Mouse (Mus musculus) forebrain, embryonic 16.5 days (tissue): ENCODE data around the gene Eif3j1. TPM values are rescaled to one million over a fixed set of nuclear protein-coding genes. Genes with fewer than 3 reads are reported as not detected.
"Not testable (repeated sequence)": the region's sequence is repeated elsewhere in the genome, so short reads cannot be mapped to it uniquely, and the experiment has no call there.

Experiments used
- ATAC-seq: fragments of 200-750 bp; cut with Nextera tagmentation; 2 replicates; pipeline ENCODE4 v1.8.0; 2017; ENCODE audit warnings: mild to moderate bottlenecking, moderate library complexity
- H3K27ac ChIP-seq: fragments of 300-500 bp; sonication (generic); 2 replicates; pipeline ENCODE4 v1.5.1; 2014; ENCODE audit warnings: low read length, control low read depth
- H3K27me3 ChIP-seq: fragments of 300-500 bp; sonication (generic); replicated peaks from 2 replicates; pipeline ENCODE4 v1.6.1; 2014; ENCODE audit warnings: low read length; ENCODE audit not compliant: control insufficient read depth, insufficient read depth
- H3K36me3 ChIP-seq: fragments of 300-500 bp; sonication (generic); 2 replicates; pipeline ENCODE4 v1.6.1; 2014; ENCODE audit not compliant: control insufficient read depth, insufficient read depth
- H3K4me1 ChIP-seq: fragments of 300-500 bp; sonication (generic); replicated peaks from 2 replicates; pipeline ENCODE4 v1.6.1; 2014; ENCODE audit warnings: low read length; ENCODE audit not compliant: control insufficient read depth, insufficient read depth
- H3K4me2 ChIP-seq: fragments of 300-500 bp; sonication (generic); 2 replicates; pipeline ENCODE4 v1.6.1; 2014; ENCODE audit warnings: mild to moderate bottlenecking, low read length, control low read depth
- H3K4me3 ChIP-seq: fragments of 300-500 bp; sonication (generic); replicated peaks from 2 replicates; pipeline ENCODE4 v1.5.1; 2014; ENCODE audit warnings: mild to moderate bottlenecking, low read length, control low read depth
- H3K9ac ChIP-seq: fragments of 300-500 bp; sonication (generic); replicated peaks from 2 replicates; pipeline ENCODE4 v1.6.1; 2014; ENCODE audit warnings: low read depth, low read length, control low read depth
- H3K9me3 ChIP-seq: fragments of 300-500 bp; sonication (generic); 2 replicates; pipeline ENCODE4 v1.6.1; 2016; ENCODE audit warnings: low read length; ENCODE audit not compliant: control insufficient read depth
- WGBS: fragments of 180-500 bp; shearing (Covaris S2); extraction: QIAGEN DNeasy Blood & Tissue Kit; methylation state at CpG from one replicate; pipeline ENCODE4 v1.1.7; 2014; 5-methylcytosine and 5-hydroxymethylcytosine counted together
- polyA plus RNA-seq: library from polyadenylated mRNA; unstranded; fragments of >200 nt; fragmentation: Nextera tagmentation; extraction: Ambion mirVana; gene quantifications from 2 replicates; pipeline ENCODE4 v1.2.1, GENCODE M21; 2015

Gene Eif3j1
- polyA plus RNA-seq = 9.9 and 11.0 TPM in 2 replicates

DNA sequence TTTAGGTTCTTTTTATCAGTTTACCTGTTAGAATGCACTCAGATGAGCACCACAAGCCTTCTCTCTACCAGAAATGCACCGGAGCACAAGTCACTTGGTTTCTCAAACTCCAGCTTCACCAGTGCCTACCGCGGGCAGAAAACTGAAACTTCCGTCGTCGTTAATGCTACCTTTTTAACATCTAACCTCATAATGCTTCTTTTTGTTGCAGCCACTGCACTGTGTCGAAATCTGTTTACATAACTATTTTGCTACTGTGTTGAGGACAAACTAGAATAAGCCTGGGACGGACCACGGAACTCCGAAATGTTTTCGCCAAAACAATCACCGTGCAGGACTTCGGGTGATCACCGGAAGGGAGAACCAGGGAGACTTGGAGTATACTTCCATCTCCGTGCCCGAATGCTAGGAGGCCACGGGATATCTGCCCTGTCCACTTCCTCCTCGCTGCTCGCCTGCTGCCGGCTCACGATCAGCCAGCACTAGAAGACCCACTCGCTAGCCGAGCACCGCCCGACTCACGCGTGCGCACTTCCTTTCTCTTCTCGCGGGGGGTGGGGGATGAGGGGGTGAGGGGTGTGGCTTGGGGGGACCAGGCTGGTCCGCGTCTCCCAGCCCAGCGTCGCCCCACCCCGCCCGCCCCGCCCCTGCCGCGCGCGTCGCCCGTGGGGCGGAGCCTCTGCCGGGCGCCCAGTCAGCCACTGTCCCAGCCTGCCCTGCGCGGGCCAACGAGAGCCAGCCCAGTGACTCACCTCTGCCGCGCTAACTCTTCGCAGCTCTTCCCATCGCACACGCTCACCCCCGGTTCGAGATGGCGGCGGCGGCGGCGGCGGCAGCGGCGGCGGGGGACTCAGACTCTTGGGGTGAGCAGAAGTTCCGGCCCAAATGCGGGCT lies at the start of gene Eif3j1:
Gene Eif3j1, plus strand, starts transcription at position 685 of the 894 bp plus-strand sequence.
- peak within 1 kb of the TSS; percentile 91 for H3K9ac ChIP-seq
- no peaks in the 10 kb centered on the region for H3K9me3 ChIP-seq
- H3K27me3 ChIP-seq = no peaks in the 10 kb centered on the region
- peak within 1 kb of the TSS; percentile 67 for H3K27ac ChIP-seq
- peak; percentile 100 for ATAC-seq
- H3K4me3 ChIP-seq = peak within 1 kb of the TSS; percentile 91
- no peaks in the 10 kb centered on the region for H3K36me3 ChIP-seq
- H3K4me1 ChIP-seq = peaks cover 6% of the 10 kb centered on the region
- under 1% methylated on average over 46 of the region's 67 CpGs for WGBS
- H3K4me2 ChIP-seq = peak within 1 kb of the TSS; percentile 86

DNA sequence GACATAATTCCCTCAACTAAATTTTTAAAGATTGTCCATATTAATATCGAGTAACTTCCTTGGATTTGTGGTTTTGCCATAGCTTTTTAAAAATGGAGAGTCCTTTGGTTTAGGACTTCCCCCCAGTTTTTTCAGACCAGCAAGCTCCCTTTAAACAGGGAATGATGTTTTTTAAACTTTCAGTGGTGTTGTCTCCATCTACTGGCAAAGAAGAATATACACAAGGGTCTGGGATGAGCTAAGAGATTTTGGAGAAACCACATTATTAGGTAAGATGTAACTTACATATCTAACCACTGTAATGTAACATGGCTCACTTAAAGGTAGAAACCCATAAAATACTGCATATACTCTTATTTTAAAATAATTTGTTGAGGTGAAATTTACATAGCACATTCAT lies 32.6 kb upstream of the Eif3j1 start:
- no peaks in the 10 kb centered on the region for H3K27me3 ChIP-seq
- no peaks in the 10 kb centered on the region for H3K9me3 ChIP-seq
- WGBS = 93% methylated on average over 1 of the region's 1 CpGs
- H3K4me2 ChIP-seq = no peak overlapping the region
- no peak overlapping the region for H3K27ac ChIP-seq
- no peak overlapping the region for H3K4me3 ChIP-seq
- ATAC-seq = no peak
- no peaks in the 10 kb centered on the region for H3K4me1 ChIP-seq
- peaks cover 4% of the 10 kb centered on the region; the same call in 1 of the 2 replicates for H3K36me3 ChIP-seq
- no peak overlapping the region for H3K9ac ChIP-seq

DNA sequence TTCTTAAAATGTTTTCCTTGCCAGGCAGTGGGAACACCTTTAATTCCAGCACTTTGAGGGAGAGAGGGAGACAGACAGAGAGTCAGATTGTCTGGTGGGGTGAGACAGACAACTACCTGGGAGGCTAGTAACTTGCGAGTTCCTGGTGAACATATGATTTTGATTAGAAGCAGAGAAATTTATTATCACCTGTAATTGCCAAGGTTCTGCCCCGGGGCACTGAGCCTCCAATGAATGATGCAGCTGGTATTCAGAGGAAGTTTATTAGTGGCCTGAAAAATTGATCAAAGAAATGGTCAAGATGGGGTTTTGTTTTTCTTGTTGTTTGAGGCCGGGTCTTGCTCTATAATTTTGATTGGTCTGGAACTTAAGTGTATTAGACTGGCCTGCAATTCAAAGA lies 19.5 kb upstream of the Eif3j1 start:
- 89% methylated on average over 3 of the region's 3 CpGs for WGBS
- H3K27me3 ChIP-seq = no peaks in the 10 kb centered on the region
- ATAC-seq = no peak
- no peaks in the 10 kb centered on the region; the same call in none of the 2 replicates for H3K36me3 ChIP-seq
- no peak overlapping the region for H3K9ac ChIP-seq
- H3K27ac ChIP-seq = no peak overlapping the region
- no peaks in the 10 kb centered on the region for H3K9me3 ChIP-seq
- H3K4me3 ChIP-seq = no peak overlapping the region
- H3K4me1 ChIP-seq = no peaks in the 10 kb centered on the region
- H3K4me2 ChIP-seq = no peak overlapping the region

DNA sequence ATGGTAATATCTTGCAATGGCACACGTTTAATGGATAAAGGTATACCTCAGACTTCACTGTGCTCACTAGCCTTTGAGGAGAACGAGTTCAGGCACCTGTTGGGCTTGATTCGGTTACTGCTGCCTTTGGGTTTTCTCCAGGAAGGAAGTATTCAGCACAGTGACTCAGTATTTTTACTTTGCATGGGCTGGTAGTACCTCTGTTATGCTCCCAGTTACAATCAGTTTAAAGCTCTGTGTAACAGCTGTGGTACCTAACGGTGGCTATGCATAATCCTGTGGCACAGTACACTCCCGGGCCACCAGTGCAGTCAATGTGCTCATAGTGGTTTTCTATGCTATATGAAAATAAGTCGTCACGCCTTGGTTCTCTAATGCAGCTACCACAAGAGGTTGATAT lies 16.9 kb upstream of the Eif3j1 start:
- H3K9me3 ChIP-seq = no peaks in the 10 kb centered on the region
- H3K4me2 ChIP-seq = no peak overlapping the region
- WGBS = 90% methylated on average over 7 of the region's 7 CpGs
- ATAC-seq = no peak
- no peaks in the 10 kb centered on the region; the same call in none of the 2 replicates for H3K36me3 ChIP-seq
- H3K27ac ChIP-seq = no peak overlapping the region
- H3K27me3 ChIP-seq = no peaks in the 10 kb centered on the region
- H3K4me1 ChIP-seq = no peaks in the 10 kb centered on the region
- H3K4me3 ChIP-seq = no peak overlapping the region
- H3K9ac ChIP-seq = no peak overlapping the region

DNA sequence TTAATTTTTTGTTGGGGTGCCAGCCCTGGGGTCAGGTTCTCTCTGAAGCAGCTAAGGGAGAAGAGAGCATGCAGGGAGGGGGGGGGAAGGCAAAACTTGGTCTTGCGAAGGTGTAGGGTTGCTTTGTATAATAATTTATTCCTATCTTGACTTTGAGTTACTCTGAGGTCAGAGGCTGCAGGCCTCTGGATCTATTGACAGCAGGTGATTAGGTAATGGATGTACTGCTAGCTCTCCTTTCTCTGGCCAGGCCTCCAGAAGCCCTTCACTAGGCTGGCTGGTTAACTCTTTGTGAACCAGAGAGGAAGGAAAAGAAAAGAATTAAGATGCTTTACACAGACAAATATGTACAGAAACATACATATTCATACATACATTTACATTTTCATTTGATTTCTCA lies 9.6 kb upstream of the Eif3j1 start:
- no peak for ATAC-seq
- no peak overlapping the region for H3K4me2 ChIP-seq
- no peak overlapping the region for H3K27ac ChIP-seq
- no peaks in the 10 kb centered on the region for H3K9me3 ChIP-seq
- H3K27me3 ChIP-seq = no peaks in the 10 kb centered on the region
- no peaks in the 10 kb centered on the region for H3K4me1 ChIP-seq
- H3K36me3 ChIP-seq = no peaks in the 10 kb centered on the region
- no peak overlapping the region for H3K9ac ChIP-seq
- H3K4me3 ChIP-seq = no peak overlapping the region
- 56% methylated on average over 1 of the region's 1 CpGs for WGBS

DNA sequence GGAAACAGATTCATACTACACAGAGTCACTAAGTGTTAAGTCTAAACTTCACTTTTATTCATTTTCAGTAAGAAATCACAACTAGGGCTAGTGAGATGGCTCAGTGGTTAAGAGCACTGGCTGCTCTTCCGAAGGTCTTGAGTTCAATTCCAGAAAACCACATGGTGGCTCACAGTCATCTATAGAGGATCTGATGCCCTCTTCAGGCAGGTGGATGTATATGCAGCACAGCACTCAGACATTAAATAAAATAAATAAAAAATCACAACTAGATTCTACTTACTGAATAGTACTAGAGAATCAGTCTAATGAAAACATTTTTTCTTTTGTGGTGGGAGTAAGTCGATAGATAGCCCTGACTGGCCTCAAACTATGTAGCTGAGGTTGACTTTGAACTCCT lies 6.1 kb upstream of the Eif3j1 start:
- H3K9ac ChIP-seq = no peak overlapping the region
- no peaks in the 10 kb centered on the region for H3K9me3 ChIP-seq
- H3K4me2 ChIP-seq = no peak overlapping the region
- H3K4me1 ChIP-seq = no peaks in the 10 kb centered on the region
- H3K27ac ChIP-seq = no peak overlapping the region
- H3K36me3 ChIP-seq = no peaks in the 10 kb centered on the region
- no peaks in the 10 kb centered on the region for H3K27me3 ChIP-seq
- ATAC-seq = no peak
- 83% methylated on average over 2 of the region's 2 CpGs for WGBS
- H3K4me3 ChIP-seq = no peak overlapping the region

DNA sequence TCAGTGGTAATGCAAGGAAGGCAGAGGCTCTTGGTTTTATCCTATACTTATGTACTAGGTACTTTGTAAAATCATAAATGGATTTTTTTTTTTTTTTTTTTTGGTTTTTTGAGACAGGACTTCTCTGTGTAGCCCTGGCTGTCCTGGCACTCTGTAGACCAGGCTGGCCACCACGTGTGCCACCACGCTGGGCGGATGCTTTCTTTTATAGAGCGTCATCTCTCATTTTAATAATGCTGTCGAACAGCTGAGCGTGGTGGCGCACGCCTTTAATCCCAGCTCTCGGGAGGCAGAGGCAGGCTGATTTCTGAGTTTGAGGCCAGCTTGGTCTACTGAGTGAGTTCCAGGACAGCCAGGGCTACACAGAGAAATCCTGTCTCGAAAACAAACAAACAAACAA lies 1.3 kb upstream of the Eif3j1 start:
- not testable (repeated sequence) for H3K36me3 ChIP-seq, H3K9ac ChIP-seq, H3K27me3 ChIP-seq, H3K27ac ChIP-seq, H3K4me2 ChIP-seq, H3K4me1 ChIP-seq, H3K4me3 ChIP-seq, ATAC-seq, H3K9me3 ChIP-seq
- 94% methylated on average over 10 of the region's 10 CpGs for WGBS

DNA sequence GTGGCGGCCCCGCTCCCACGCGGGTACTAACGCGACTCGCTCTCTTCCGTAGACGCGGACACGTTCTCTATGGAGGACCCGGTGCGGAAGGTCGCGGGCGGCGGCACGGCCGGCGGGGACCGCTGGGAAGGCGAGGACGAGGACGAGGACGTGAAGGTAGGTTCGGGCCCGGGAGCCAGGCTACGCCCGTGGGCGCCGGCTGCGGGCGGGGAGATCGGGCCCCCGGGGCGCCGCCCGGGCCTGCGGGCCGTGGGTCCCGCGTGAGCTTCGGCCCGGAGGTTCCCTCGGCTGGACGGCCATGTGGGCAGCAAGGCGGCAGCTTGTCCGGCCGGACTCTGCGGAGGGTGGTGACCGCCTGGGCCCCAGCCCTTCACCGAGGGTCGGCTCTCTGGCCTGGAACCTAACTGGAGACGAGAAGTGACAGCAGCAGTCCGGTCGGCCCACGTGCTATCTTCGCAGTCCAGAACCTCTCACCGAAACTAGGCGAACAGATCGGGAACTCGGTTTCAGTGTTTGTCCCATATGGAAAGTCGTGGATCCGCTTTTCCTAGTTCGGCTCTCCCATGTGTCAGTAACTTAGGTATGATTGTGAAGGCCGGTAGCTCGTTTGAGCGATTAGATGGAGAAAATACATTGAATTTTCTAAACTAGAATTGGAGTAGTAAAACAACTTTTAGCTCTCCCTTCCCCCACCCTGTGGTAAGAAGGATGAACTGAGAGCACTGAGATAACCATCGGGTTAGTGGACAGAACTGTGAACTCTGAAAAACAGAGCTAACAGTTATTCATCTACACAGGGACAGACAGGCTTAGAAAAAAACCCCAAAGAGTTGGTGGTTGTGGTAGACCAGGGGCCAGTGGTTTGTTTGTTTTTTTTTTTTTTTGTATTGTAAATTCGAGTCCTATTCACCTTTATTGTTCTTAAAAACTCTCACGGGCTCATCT lies 682 bp downstream of the Eif3j1 start:
- H3K27ac ChIP-seq = peak overlapping the region; percentile 67
- peak; percentile 65 for ATAC-seq
- H3K9ac ChIP-seq = peak overlapping the region; percentile 91
- under 1% methylated on average over 64 of the region's 71 CpGs for WGBS
- H3K27me3 ChIP-seq = no peaks in the 10 kb centered on the region
- peak overlapping the region; percentile 86 for H3K4me2 ChIP-seq
- no peaks in the 10 kb centered on the region for H3K36me3 ChIP-seq
- H3K4me1 ChIP-seq = peaks cover 6% of the 10 kb centered on the region
- H3K4me3 ChIP-seq = peak overlapping the region; percentile 91
- no peaks in the 10 kb centered on the region for H3K9me3 ChIP-seq

DNA sequence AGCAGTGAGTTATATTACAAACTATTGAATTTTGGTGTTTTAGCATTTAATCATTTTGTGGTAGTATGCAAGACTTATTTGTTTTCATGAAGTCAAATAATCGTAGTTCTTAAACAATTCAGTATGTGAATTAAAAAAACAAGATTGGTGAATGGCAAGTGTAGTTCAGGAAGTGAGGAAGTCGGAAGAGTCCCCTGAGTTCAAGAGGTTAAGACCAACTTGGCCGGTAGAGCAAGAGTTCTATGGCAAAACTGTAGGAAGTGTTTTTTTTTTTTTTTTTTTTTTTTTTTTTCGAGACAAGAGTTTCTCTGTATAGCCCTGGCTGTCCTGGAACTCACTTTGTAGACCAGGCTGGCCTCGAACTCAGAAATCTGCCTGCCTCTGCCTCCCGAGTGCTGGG lies 3.6 kb downstream of the Eif3j1 start:
- no peaks in the 10 kb centered on the region for H3K9me3 ChIP-seq
- no peaks in the 10 kb centered on the region; the same call in 1 of the 2 replicates for H3K36me3 ChIP-seq
- no peaks in the 10 kb centered on the region for H3K27me3 ChIP-seq
- 94% methylated on average over 5 of the region's 6 CpGs for WGBS
- H3K9ac ChIP-seq = no peak overlapping the region
- H3K4me3 ChIP-seq = no peak overlapping the region
- H3K4me2 ChIP-seq = no peak overlapping the region
- H3K27ac ChIP-seq = no peak overlapping the region
- peaks cover 6% of the 10 kb centered on the region for H3K4me1 ChIP-seq
- no peak for ATAC-seq
